Mouse (Mus musculus) liver, embryonic 13.5 days (tissue): ENCODE data around the gene Brwd1. TPM values are rescaled to one million over a fixed set of nuclear protein-coding genes. Genes with fewer than 3 reads are reported as not detected.
"Not testable (repeated sequence)": the region's sequence is repeated elsewhere in the genome, so short reads cannot be mapped to it uniquely, and the experiment has no call there.

Source experiments
- ATAC-seq: fragments of 200-750 bp; cut with Nextera tagmentation; 2 replicates; pipeline ENCODE4 v1.8.0; 2017; ENCODE audit warnings: low read depth, mild to moderate bottlenecking, moderate number of reproducible peaks, moderate library complexity
- DNase-seq: peaks from one replicate; pipeline ENCODE4 v3.0.0; 2022
- H3K27ac ChIP-seq: fragments of 300-500 bp; sonication (generic); 2 replicates; pipeline ENCODE4 v1.5.1; 2015; ENCODE audit warnings: moderate library complexity, mild to moderate bottlenecking, inconsistent platforms
- H3K27me3 ChIP-seq: fragments of 300-500 bp; sonication (generic); 2 replicates; pipeline ENCODE4 v1.6.1; 2015; ENCODE audit warnings: mild to moderate bottlenecking, inconsistent platforms
- H3K36me3 ChIP-seq: fragments of 300-500 bp; sonication (generic); 2 replicates; pipeline ENCODE4 v1.6.1; 2015; ENCODE audit warnings: mild to moderate bottlenecking, inconsistent platforms
- H3K4me1 ChIP-seq: fragments of 300-500 bp; sonication (generic); replicated peaks from 2 replicates; pipeline ENCODE4 v1.6.1; 2015; ENCODE audit warnings: inconsistent platforms
- H3K4me2 ChIP-seq: fragments of 300-500 bp; sonication (generic); 2 replicates; pipeline ENCODE4 v1.6.1; 2015; ENCODE audit warnings: inconsistent platforms, mild to moderate bottlenecking, moderate library complexity
- H3K4me3 ChIP-seq: fragments of 300-500 bp; sonication (generic); replicated peaks from 2 replicates; pipeline ENCODE4 v1.5.1; 2015; ENCODE audit warnings: mild to moderate bottlenecking, inconsistent platforms
- H3K9ac ChIP-seq: fragments of 300-500 bp; sonication (generic); 2 replicates; pipeline ENCODE4 v1.6.1; 2015; ENCODE audit warnings: mild to moderate bottlenecking, inconsistent platforms
- H3K9me3 ChIP-seq: fragments of 300-500 bp; sonication (generic); replicated peaks from 2 replicates; pipeline ENCODE4 v1.6.1; 2016; ENCODE audit warnings: inconsistent platforms
- WGBS: fragments of 180-500 bp; shearing (Covaris S2); methylation state at CpG from one replicate; pipeline ENCODE4 v1.1.7; 2015; ENCODE audit not compliant: insufficient replicate concordance; 5-methylcytosine and 5-hydroxymethylcytosine counted together
- polyA plus RNA-seq: library from polyadenylated mRNA; unstranded; fragments of >200 nt; fragmentation: Nextera tagmentation; extraction: Ambion mirVana; gene quantifications from 2 replicates; pipeline ENCODE4 v1.2.1, GENCODE M21; 2015

Gene Brwd1
- polyA plus RNA-seq, 1 experiment from 2014 or later: 16.2 TPM

GRCm38 (mm10) chr16:96025244-96025643, 57.1 kb downstream of the Brwd1 start:
- no peaks in the 10 kb centered on the region for H3K4me1 ChIP-seq
- no peak overlapping the region for H3K27ac ChIP-seq
- H3K4me2 ChIP-seq: no peak overlapping the region
- no peak overlapping the region for H3K9ac ChIP-seq
- H3K4me3 ChIP-seq: no peak overlapping the region
- WGBS: 59% methylated on average over 3 of the region's 3 CpGs
- H3K27me3 ChIP-seq: no peaks in the 10 kb centered on the region
- DNase-seq: no peak
- H3K9me3 ChIP-seq: no peaks in the 10 kb centered on the region
- H3K36me3 ChIP-seq: peaks cover 56% of the 10 kb centered on the region
- ATAC-seq: no peak

- Histone ChIP-seq H3K27me3 (no peaks in the 10 kb centered on the region), H3K4me3 (no peak overlapping the region), H3K27ac (no peak overlapping the region), H3K9me3 (no peaks in the 10 kb centered on the region), H3K4me2 (no peak overlapping the region), H3K9ac (no peak overlapping the region), H3K4me1 (no peaks in the 10 kb centered on the region), H3K36me3 (peaks cover 58% of the 10 kb centered on the region)
- no peak for DNase-seq
- no peak for ATAC-seq
- 81% methylated on average over 10 of the region's 10 CpGs for WGBS
Measured at GRCm38 (mm10) chr16:96021045-96021444, 61.3 kb downstream of the Brwd1 start.

GRCm38 (mm10) chr16:96009124-96009523, 73.2 kb downstream of the Brwd1 start:
- H3K9me3 ChIP-seq, H3K9ac ChIP-seq, ATAC-seq, H3K27ac ChIP-seq, H3K4me3 ChIP-seq, H3K4me2 ChIP-seq, H3K4me1 ChIP-seq, H3K27me3 ChIP-seq, DNase-seq, H3K36me3 ChIP-seq: not testable (repeated sequence)
- WGBS: no CpG with 5 or more reads among the region's 10 CpGs

GRCm38 (mm10) chr16:96004278-96004677, 78.0 kb downstream of the Brwd1 start:
- not testable (repeated sequence) for H3K4me1 ChIP-seq, H3K4me3 ChIP-seq, DNase-seq, ATAC-seq, H3K9ac ChIP-seq, H3K27me3 ChIP-seq, H3K9me3 ChIP-seq, H3K27ac ChIP-seq, H3K4me2 ChIP-seq
- no CpG with 5 or more reads among the region's 10 CpGs for whole genome bisulfite sequencing
- peaks cover 29% of the 10 kb centered on the region for H3K36me3 ChIP-seq

GRCm38 (mm10) chr16:95999291-95999690, 83.0 kb downstream of the Brwd1 start:
- Histone ChIP-seq H3K27ac (no peak overlapping the region), H3K4me2 (no peak overlapping the region), H3K9me3 (no peaks in the 10 kb centered on the region), H3K9ac (no peak overlapping the region), H3K4me3 (no peak overlapping the region), H3K36me3 (peaks cover 33% of the 10 kb centered on the region), H3K4me1 (0 out of 2 replicates have a peak, but pooled peaks cover 2% of the 10 kb centered on the region), H3K27me3 (no peaks in the 10 kb centered on the region)
- ATAC-seq (no peak), DNase-seq (no peak)
- WGBS: 75% methylated on average over 5 of the region's 5 CpGs

- H3K9me3 ChIP-seq: no peaks in the 10 kb centered on the region
- H3K4me2 ChIP-seq: no peak overlapping the region
- H3K9ac ChIP-seq: no peak overlapping the region
- no peak overlapping the region for H3K4me3 ChIP-seq
- DNase-seq (no peak), ATAC-seq (no peak)
- H3K27me3 ChIP-seq: no peaks in the 10 kb centered on the region
- H3K4me1 ChIP-seq: peaks cover 19% of the 10 kb centered on the region
- H3K27ac ChIP-seq: no peak overlapping the region
- peaks cover 19% of the 10 kb centered on the region for H3K36me3 ChIP-seq
- WGBS: 75% methylated on average over 7 of the region's 7 CpGs
Measured at GRCm38 (mm10) chr16:95996156-95996555, 86.2 kb downstream of the Brwd1 start.

- not testable (repeated sequence) for H3K27me3 ChIP-seq, H3K9me3 ChIP-seq, H3K27ac ChIP-seq, H3K4me2 ChIP-seq, DNase-seq, H3K4me3 ChIP-seq, H3K9ac ChIP-seq, ATAC-seq
- Histone ChIP-seq H3K36me3 (peaks cover 12% of the 10 kb centered on the region), H3K4me1 (peaks cover 26% of the 10 kb centered on the region)
- WGBS: 52% methylated on average over 4 of the region's 4 CpGs
Measured at GRCm38 (mm10) chr16:95994576-95994975, 87.8 kb downstream of the Brwd1 start.

GRCm38 (mm10) chr16:95992596-95992995, 89.7 kb downstream of the Brwd1 start:
- DNase-seq: no peak
- 70% methylated on average over 5 of the region's 5 CpGs for WGBS

GRCm38 (mm10) chr16:95991122-95991900, 91.0 kb downstream of the Brwd1 start:
- no peaks in the 10 kb centered on the region for H3K27me3 ChIP-seq
- DNase-seq: peak; percentile 26
- peaks cover 26% of the 10 kb centered on the region for H3K36me3 ChIP-seq
- no peak for ATAC-seq
- peaks cover 33% of the 10 kb centered on the region for H3K4me1 ChIP-seq
- 5% methylated on average over 10 of the region's 10 CpGs for WGBS
- peak overlapping the region; percentile 72 for H3K4me2 ChIP-seq
- peak overlapping the region; percentile 88 for H3K9ac ChIP-seq
- H3K4me3 ChIP-seq: peak overlapping the region; percentile 87
- peak overlapping the region; percentile 66 for H3K27ac ChIP-seq
- H3K9me3 ChIP-seq: no peaks in the 10 kb centered on the region

More at GRCm38 (mm10) chr16:95992596-95992995, 89.7 kb downstream of the Brwd1 start:
- Histone ChIP-seq H3K9me3 (no peaks in the 10 kb centered on the region), H3K27me3 (no peaks in the 10 kb centered on the region), H3K36me3 (peaks cover 18% of the 10 kb centered on the region), H3K9ac (no peak overlapping the region), H3K4me1 (peaks cover 33% of the 10 kb centered on the region), H3K4me3 (no peak overlapping the region), H3K27ac (no peak overlapping the region), H3K4me2 (no peak overlapping the region)
- ATAC-seq: no peak

GRCm38 (mm10) chr16:95990462-95991121, 91.7 kb downstream of the Brwd1 start, which contains the start of gene Psmg1:
TSS of gene Psmg1 (minus strand) at chr16:95990960.
- DNase-seq: peak; percentile 91
- H3K36me3 ChIP-seq: peaks cover 26% of the 10 kb centered on the region
- peaks cover 33% of the 10 kb centered on the region for H3K4me1 ChIP-seq
- peak within 1 kb of the TSS; percentile 87 for H3K4me3 ChIP-seq
- no peaks in the 10 kb centered on the region for H3K27me3 ChIP-seq
- under 1% methylated on average over 59 of the region's 62 CpGs for WGBS
- H3K27ac ChIP-seq: peak within 1 kb of the TSS; percentile 66
- peak; percentile 88 for ATAC-seq
- no peaks in the 10 kb centered on the region for H3K9me3 ChIP-seq
- peak within 1 kb of the TSS; percentile 88 for H3K9ac ChIP-seq
- H3K4me2 ChIP-seq: peak within 1 kb of the TSS; percentile 72

GRCm38 (mm10) chr16:95984911-95985310, 97.4 kb downstream of the Brwd1 start:
- WGBS: 39% methylated on average over 5 of the region's 5 CpGs
- DNase-seq: no peak
- Histone ChIP-seq H3K4me1 (peaks cover 11% of the 10 kb centered on the region; the same call in 1 of the 2 replicates), H3K4me3 (no peak overlapping the region), H3K27ac (no peak overlapping the region), H3K27me3 (no peaks in the 10 kb centered on the region), H3K9me3 (no peaks in the 10 kb centered on the region), H3K4me2 (no peak overlapping the region), H3K9ac (no peak overlapping the region), H3K36me3 (peaks cover 60% of the 10 kb centered on the region)
- no peak for ATAC-seq
